Mouse (Mus musculus): ENCODE data around the gene Csf2ra.

DNA sequence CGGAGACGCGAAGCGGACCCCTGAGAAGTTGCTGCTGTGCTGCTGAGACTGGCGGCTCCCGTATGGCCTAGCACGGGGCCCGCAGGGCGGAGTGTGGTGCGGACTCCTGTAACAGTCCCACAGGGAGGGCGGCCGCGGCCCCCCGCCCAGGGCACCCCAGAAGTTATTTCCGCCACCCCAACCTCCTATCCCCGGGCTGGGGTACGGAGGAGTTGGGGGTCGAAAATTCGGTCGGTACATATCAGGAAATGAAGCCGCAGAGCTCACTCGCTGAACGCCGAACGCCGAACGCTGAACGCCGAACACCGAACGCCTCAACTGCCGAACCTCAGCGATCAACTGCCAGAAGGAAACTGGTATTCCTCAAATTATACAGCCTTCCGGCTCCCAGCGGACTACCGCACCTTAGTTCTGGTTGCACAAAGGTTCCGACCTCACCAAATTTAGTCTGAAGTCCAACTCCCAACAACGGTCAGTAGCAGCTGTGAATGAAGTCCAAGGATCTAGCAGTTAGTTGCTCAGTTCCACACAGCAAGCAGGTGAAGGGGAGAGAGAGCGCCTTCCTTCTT is 52.4 kb downstream of the Csf2ra start, which contains the start of gene Gm7102:
- TF ChIP-seq CEBPB (IDR thresholded peaks at IDR 0.05; ENCODE audit: low read depth) = no peak
- TF ChIP-seq USF1 (IDR thresholded peaks at IDR 0.05; ENCODE audit: low read depth) = no peak
- TF ChIP-seq CTCF (IDR thresholded peaks at IDR 0.05; ENCODE audit: control insufficient read depth, insufficient read depth, insufficient read length) = no peak
- no peak for TF ChIP-seq MAX (IDR thresholded peaks at IDR 0.05)
- TF ChIP-seq MYOD1 (IDR thresholded peaks at IDR 0.05; ENCODE audit: control insufficient read depth, insufficient read length, low read depth) = no peak
- no peak for TF ChIP-seq MYOG (IDR thresholded peaks at IDR 0.05; ENCODE audit: control insufficient read depth, extremely low read depth, insufficient read length)
- TF ChIP-seq FOSL1 (IDR thresholded peaks at IDR 0.05; ENCODE audit: insufficient read depth, low read length, poor library complexity, severe bottlenecking) = no peak

Data from C2C12 (cell line).